Mouse (Mus musculus) megakaryocyte, embryonic 14.5 days (primary cell): ENCODE data around the gene Tgfbr2. TPM values are rescaled to one million over a fixed set of nuclear protein-coding genes. Genes with fewer than 3 reads are reported as not detected.
A peak's percentile ranks its signal among the peaks of the same experiment; 100 is the strongest.

Experiments used
- H3K27me3 ChIP-seq: replicated peaks from 2 replicates; pipeline ENCODE3; 2012; ENCODE audit warnings: inconsistent platforms
- H3K36me3 ChIP-seq: replicated peaks from 2 replicates; pipeline ENCODE3; 2012; ENCODE audit warnings: low read length, inconsistent platforms, mixed read lengths
- H3K4me1 ChIP-seq: 2 replicates; pipeline ENCODE4 v1.6.1; 2012; ENCODE audit warnings: inconsistent platforms
- H3K4me3 ChIP-seq: replicated peaks from 2 replicates; pipeline ENCODE3; 2012; ENCODE audit warnings: moderate library complexity, mild to moderate bottlenecking, inconsistent platforms
- H3K9me3 ChIP-seq: 2 replicates; pipeline ENCODE4 v1.6.1; 2012; ENCODE audit warnings: inconsistent platforms
- FLI1 ChIP-seq: IDR thresholded peaks from 2 replicates; pipeline ENCODE4 v1.6.1; 2012; ENCODE audit warnings: low read length, inconsistent platforms, mixed read lengths
- GATA1 ChIP-seq: IDR thresholded peaks from 3 replicates; pipeline ENCODE4 v1.6.1; 2012; ENCODE audit warnings: mixed read lengths, low read length, inconsistent platforms, borderline replicate concordance
- polyA plus RNA-seq: library from polyadenylated mRNA; stranded (reverse); fragments of >175 nt; gene quantifications from 2 replicates; pipeline ENCODE4 v1.2.3, GENCODE M21; 2012; ENCODE audit warnings: low replicate concordance; ENCODE audit not compliant: insufficient read depth

Gene Tgfbr2
- polyA plus RNA-seq, 1 experiment, result 1.9 TPM

GRCm38 (mm10) chr9:116122969-116123589, 52.1 kb downstream of the Tgfbr2 start:
- Histone ChIP-seq H3K4me3 (peak overlapping the region; percentile 85), H3K4me1 (peaks cover 40% of the 10 kb centered on the region), H3K27me3 (peaks cover 9% of the 10 kb centered on the region), H3K9me3 (no peaks in the 10 kb centered on the region), H3K36me3 (peaks cover 54% of the 10 kb centered on the region)
- TF ChIP-seq FLI1, result no peak
- TF ChIP-seq GATA1, result no peak

GRCm38 (mm10) chr9:116122544-116122943, 52.6 kb downstream of the Tgfbr2 start:
- Histone ChIP-seq H3K9me3 (no peaks in the 10 kb centered on the region), H3K27me3 (peaks cover 9% of the 10 kb centered on the region), H3K4me3 (no peak overlapping the region), H3K36me3 (peaks cover 52% of the 10 kb centered on the region), H3K4me1 (peaks cover 40% of the 10 kb centered on the region)
- TF ChIP-seq GATA1, result no peak
- no peak for TF ChIP-seq FLI1

- H3K27me3 ChIP-seq, result peaks cover 9% of the 10 kb centered on the region
- TF ChIP-seq FLI1 (no peak), GATA1 (no peak)
- peaks cover 44% of the 10 kb centered on the region for H3K36me3 ChIP-seq
- no peaks in the 10 kb centered on the region for H3K9me3 ChIP-seq
- peaks cover 34% of the 10 kb centered on the region for H3K4me1 ChIP-seq
- no peak overlapping the region for H3K4me3 ChIP-seq
Measured at GRCm38 (mm10) chr9:116121472-116121871, 53.7 kb downstream of the Tgfbr2 start.

GRCm38 (mm10) chr9:116119990-116120389, 55.2 kb downstream of the Tgfbr2 start:
- Histone ChIP-seq H3K27me3 (peaks cover 5% of the 10 kb centered on the region), H3K36me3 (peaks cover 31% of the 10 kb centered on the region), H3K4me1 (peaks cover 34% of the 10 kb centered on the region), H3K9me3 (no peaks in the 10 kb centered on the region), H3K4me3 (no peak overlapping the region)
- no peak for TF ChIP-seq GATA1
- no peak for TF ChIP-seq FLI1

- TF ChIP-seq GATA1, result no peak
- TF ChIP-seq FLI1, result no peak
- H3K36me3 ChIP-seq, result peaks cover 27% of the 10 kb centered on the region
- peaks cover 29% of the 10 kb centered on the region for H3K4me1 ChIP-seq
- no peak overlapping the region for H3K4me3 ChIP-seq
- no peaks in the 10 kb centered on the region for H3K27me3 ChIP-seq
- H3K9me3 ChIP-seq, result no peaks in the 10 kb centered on the region
Measured at GRCm38 (mm10) chr9:116118332-116118872, 56.8 kb downstream of the Tgfbr2 start.

GRCm38 (mm10) chr9:116115875-116116274, 59.3 kb downstream of the Tgfbr2 start:
- H3K9me3 ChIP-seq, result no peaks in the 10 kb centered on the region
- TF ChIP-seq GATA1 (no peak), FLI1 (no peak)
- no peaks in the 10 kb centered on the region for H3K27me3 ChIP-seq
- peaks cover 27% of the 10 kb centered on the region for H3K4me1 ChIP-seq
- peaks cover 25% of the 10 kb centered on the region for H3K36me3 ChIP-seq
- no peak overlapping the region for H3K4me3 ChIP-seq

- H3K4me3 ChIP-seq, result no peak overlapping the region
- H3K36me3 ChIP-seq, result peaks cover 37% of the 10 kb centered on the region
- H3K4me1 ChIP-seq, result peaks cover 29% of the 10 kb centered on the region
- no peak for TF ChIP-seq FLI1
- TF ChIP-seq GATA1, result no peak
- H3K9me3 ChIP-seq, result no peaks in the 10 kb centered on the region
- peaks cover 4% of the 10 kb centered on the region for H3K27me3 ChIP-seq
Measured at GRCm38 (mm10) chr9:116114339-116114738, 60.8 kb downstream of the Tgfbr2 start.

GRCm38 (mm10) chr9:116111149-116111970, 63.8 kb downstream of the Tgfbr2 start:
- no peak overlapping the region for H3K4me3 ChIP-seq
- no peak for TF ChIP-seq FLI1
- no peak for TF ChIP-seq GATA1
- peaks cover 50% of the 10 kb centered on the region for H3K36me3 ChIP-seq
- peaks cover 4% of the 10 kb centered on the region for H3K27me3 ChIP-seq
- H3K9me3 ChIP-seq, result peaks cover 3% of the 10 kb centered on the region; the same call in 1 of the 2 replicates
- peaks cover 29% of the 10 kb centered on the region for H3K4me1 ChIP-seq

GRCm38 (mm10) chr9:116108729-116109128, 66.4 kb downstream of the Tgfbr2 start:
- no peak for TF ChIP-seq GATA1
- TF ChIP-seq FLI1, result no peak
- H3K36me3 ChIP-seq, result peaks cover 63% of the 10 kb centered on the region
- peaks cover 4% of the 10 kb centered on the region for H3K27me3 ChIP-seq
- peaks cover 6% of the 10 kb centered on the region; the same call in 1 of the 2 replicates for H3K9me3 ChIP-seq
- no peak overlapping the region for H3K4me3 ChIP-seq
- peaks cover 19% of the 10 kb centered on the region for H3K4me1 ChIP-seq

- TF ChIP-seq GATA1 (no peak), FLI1 (no peak)
- H3K27me3 ChIP-seq, result peaks cover 2% of the 10 kb centered on the region
- H3K4me3 ChIP-seq, result no peak overlapping the region
- peaks cover 6% of the 10 kb centered on the region; the same call in 1 of the 2 replicates for H3K9me3 ChIP-seq
- peaks cover 13% of the 10 kb centered on the region for H3K4me1 ChIP-seq
- H3K36me3 ChIP-seq, result peaks cover 74% of the 10 kb centered on the region
Measured at GRCm38 (mm10) chr9:116104770-116105169, 70.4 kb downstream of the Tgfbr2 start.
